ENCODE assay signal across 9 mouse cellular contexts in the genomic region with DNA sequence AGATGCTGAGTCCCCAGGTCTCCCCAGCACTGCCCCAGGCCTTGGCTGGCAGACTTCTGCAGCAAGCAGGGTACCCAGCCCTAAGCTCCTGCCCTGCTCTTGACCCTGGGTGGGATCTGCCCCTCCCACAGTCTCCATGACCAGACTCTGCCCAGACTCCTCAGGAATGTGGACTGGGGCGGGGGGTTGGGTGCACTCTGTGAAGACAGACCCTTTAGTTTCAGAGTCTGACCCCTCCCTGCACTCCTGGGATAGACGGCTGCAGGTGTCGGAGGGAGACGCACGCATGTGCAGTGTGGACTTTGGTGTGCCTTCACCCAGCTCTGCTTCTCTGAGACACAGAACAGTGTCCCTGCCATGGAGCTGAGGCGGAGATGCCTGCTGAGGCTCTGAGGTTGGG. TPM values are rescaled to one million over a fixed set of nuclear protein-coding genes. Genes with fewer than 3 reads are reported as not detected.
DNase-seq lines count a peak whose midpoint lies in the region; ATAC-seq and TF ChIP-seq lines count a peak whose summit lies in the region.
"Had no signal": no experiment of that assay in that cellular context is flagged by ENCODE, and none has a peak within 500 bp of the region (broad histone marks: within the 10 kb centered on the region; RNA-seq: fewer than 3 reads in every experiment).

No protein-coding gene starts in this region.

- H3K9ac ChIP-seq in lung, embryonic 14.5 days = no peak overlapping the region
- peak overlapping the region; percentile 14; the same call in 1 of the 2 replicates for H3K9ac ChIP-seq in hindbrain, embryonic 13.5 days

- H3K4me1 ChIP-seq in lung, embryonic 14.5 days (ENCODE audit: insufficient read depth) = peaks cover 15% of the 10 kb centered on the region
- peaks cover 41% of the 10 kb centered on the region for H3K4me1 ChIP-seq in hindbrain, embryonic 13.5 days (replicated peaks)

- H3K4me2 ChIP-seq in lung, embryonic 14.5 days = peak overlapping the region; percentile 39; the same call in 1 of the 2 replicates
- 0 out of 2 replicates have a peak overlapping the region, but pooled peaks have one; percentile 4 for H3K4me2 ChIP-seq in hindbrain, embryonic 13.5 days

- peak; percentile 78 for ATAC-seq in lung, embryonic 14.5 days (ENCODE audit: insufficient read depth)
- ATAC-seq in hindbrain, embryonic 13.5 days (ENCODE audit: low FRiP score) = no peak

- no peak for TF ChIP-seq CTCF in lung, embryonic 14.5 days (IDR thresholded peaks at IDR 0.05; ENCODE audit: low read depth)
- no peak for TF ChIP-seq CTCF in left cerebral cortex, adult 2 months (IDR thresholded peaks at IDR 0.05)

- peak; percentile 57 for DNase-seq in lung, embryonic 14.5 days
- no peak for DNase-seq in lung, postnatal 36 days
- DNase-seq in embryo, embryonic 11 days = peak; percentile 65
- DNase-seq in retina, postnatal 1 day = peak; percentile 58
- no peak for DNase-seq in adrenal gland, postnatal 25 days
- no peak for DNase-seq in left cerebral cortex, adult 2 months (ENCODE audit: extremely low spot score in 1 of 2, low spot score in 2 of 2)
- DNase-seq: heart, postnatal 36 days; right cerebral cortex, postnatal 4 days had no signal

- no peaks in the 10 kb centered on the region for H3K9me3 ChIP-seq in lung, embryonic 14.5 days (ENCODE audit: low read depth, low read length)
- H3K9me3 ChIP-seq in hindbrain, embryonic 13.5 days = no peaks in the 10 kb centered on the region

- H3K27me3 ChIP-seq in lung, embryonic 14.5 days (ENCODE audit: insufficient read depth, low read length) = no peaks in the 10 kb centered on the region
- 0 out of 2 replicates have a peak, but pooled peaks cover 8% of the 10 kb centered on the region for H3K27me3 ChIP-seq in hindbrain, embryonic 13.5 days

- H3K4me3 ChIP-seq in lung, embryonic 14.5 days (ENCODE audit: low read depth, low read length) = no peak overlapping the region
- no peak overlapping the region for H3K4me3 ChIP-seq in hindbrain, embryonic 13.5 days
- no peak overlapping the region for H3K4me3 ChIP-seq in left cerebral cortex, adult 2 months

- 19% methylated on average over 6 of the region's 6 CpGs for WGBS in lung, embryonic 14.5 days
- 43% methylated on average over 6 of the region's 6 CpGs for WGBS in hindbrain, embryonic 13.5 days

- intact Hi-C loops in left cerebral cortex, adult 2 months (cut with DNase I) = no loop called here

- H3K27ac ChIP-seq in lung, embryonic 14.5 days (ENCODE audit: low read depth) = peak overlapping the region; percentile 84
- peak overlapping the region; percentile 35; the same call in 1 of the 2 replicates for H3K27ac ChIP-seq in hindbrain, embryonic 13.5 days
- H3K27ac ChIP-seq in left cerebral cortex, adult 2 months = no peak overlapping the region

- H3K36me3 ChIP-seq in lung, embryonic 14.5 days (ENCODE audit: insufficient read depth) = no peaks in the 10 kb centered on the region
- H3K36me3 ChIP-seq in hindbrain, embryonic 13.5 days = no peaks in the 10 kb centered on the region

RNA-seq across cellular contexts. Expression of a gene that starts 30.0 kb away (rescaled TPM):
- 3.2 and 4.2 TPM in 2 replicates for polyA plus RNA-seq in lung, embryonic 14.5 days (2014; fragmentation: Nextera tagmentation; extraction: Ambion mirVana)
- 11.7 and 12.7 TPM in 2 replicates for polyA plus RNA-seq in hindbrain, embryonic 13.5 days (2015; fragmentation: Nextera tagmentation; extraction: Ambion mirVana)
- 1.8 and 2.1 TPM in 2 replicates for total RNA-seq in adrenal gland, postnatal 25 days (2021)
- total RNA-seq in left cerebral cortex, adult 2 months (2021) = 1 to 10 TPM; 3.4 to 4.7 TPM

RNA-seq across cellular contexts. Expression of a gene that starts 36.9 kb away (rescaled TPM):
- polyA plus RNA-seq in lung, embryonic 14.5 days (2014; fragmentation: Nextera tagmentation; extraction: Ambion mirVana) = 6.9 and 7.6 TPM in 2 replicates
- 1.5 and 1.8 TPM in 2 replicates for polyA plus RNA-seq in hindbrain, embryonic 13.5 days (2015; fragmentation: Nextera tagmentation; extraction: Ambion mirVana)
- total RNA-seq in adrenal gland, postnatal 25 days (2021) = 18.7 and 19.3 TPM in 2 replicates
- 1 to 10 TPM; 1.3 to 1.9 TPM for total RNA-seq in left cerebral cortex, adult 2 months (2021)

Comparison
In these comparisons a context has a peak if more than half of its experiments do, and no peak if none do; other contexts are left out.
1. DNase-seq: peak in lung, embryonic 14.5 days (single experiment), embryo, embryonic 11 days (single experiment) and retina, postnatal 1 day (single experiment); none in lung, postnatal 36 days (single experiment), adrenal gland, postnatal 25 days (single experiment) and left cerebral cortex, adult 2 months (0 of 2).